In genomic region chr13:55573432-55573831, GRCm38 (mm10) we compare ENCODE assay signal across 8 mouse cellular contexts. TPM values are rescaled to one million over a fixed set of nuclear protein-coding genes. Genes with fewer than 3 reads are reported as not detected.
DNase-seq lines count a peak whose midpoint lies in the region; ATAC-seq and TF ChIP-seq lines count a peak whose summit lies in the region.

TSS of gene Tmed9 (plus strand) at chr13:55573732.

- no peak for DNase-seq in left cerebral cortex, adult 2 months (ENCODE audit: extremely low spot score in 1 of 2, low spot score in 2 of 2)
- DNase-seq in left cerebral cortex, adult 9 months (ENCODE audit: low spot score in 2 of 2), result no peak
- no peak for DNase-seq in heart, embryonic 10.5 days (ENCODE audit: low spot score)
- DNase-seq in layer of hippocampus, postnatal 25 days (ENCODE audit: extremely low spot score in 1 of 2, low spot score in 1 of 2), result no peak
- no peak for DNase-seq in midbrain, embryonic 14.5 days
- DNase-seq in cerebellum, adult 18-20 months, result no peak
- no peak for DNase-seq in kidney, postnatal 10 days

- H3K27ac ChIP-seq in left cerebral cortex, adult 2 months, result no peak within 1 kb of the TSS
- H3K27ac ChIP-seq in heart, embryonic 10.5 days, result no peak within 1 kb of the TSS
- H3K27ac ChIP-seq in midbrain, embryonic 14.5 days (replicated peaks; ENCODE audit: low read depth, low read length), result no peak within 1 kb of the TSS

- no peak within 1 kb of the TSS for H3K9ac ChIP-seq in midbrain, embryonic 14.5 days (replicated peaks; ENCODE audit: low read length)

- H3K4me1 ChIP-seq in heart, embryonic 10.5 days, result peaks cover 23% of the 10 kb centered on the region
- H3K4me1 ChIP-seq in midbrain, embryonic 14.5 days (ENCODE audit: control insufficient read depth, insufficient read depth, low read length), result peaks cover 21% of the 10 kb centered on the region

- no peaks in the 10 kb centered on the region for H3K9me3 ChIP-seq in heart, embryonic 10.5 days
- no peaks in the 10 kb centered on the region for H3K9me3 ChIP-seq in midbrain, embryonic 14.5 days (ENCODE audit: control insufficient read depth, low read length)

- H3K4me2 ChIP-seq in midbrain, embryonic 14.5 days (ENCODE audit: low read length), result no peak within 1 kb of the TSS

- intact Hi-C loops in left cerebral cortex, adult 2 months (cut with DNase I), result no loop called here

- H3K36me3 ChIP-seq in heart, embryonic 10.5 days, result peaks cover 1% of the 10 kb centered on the region; the same call in 1 of the 2 replicates
- H3K36me3 ChIP-seq in midbrain, embryonic 14.5 days (ENCODE audit: control insufficient read depth, insufficient read depth, low read length), result peaks cover 6% of the 10 kb centered on the region; the same call in 1 of the 2 replicates

- H3K4me3 ChIP-seq in left cerebral cortex, adult 2 months, result no peak within 1 kb of the TSS
- H3K4me3 ChIP-seq in heart, embryonic 10.5 days, result no peak within 1 kb of the TSS
- H3K4me3 ChIP-seq in midbrain, embryonic 14.5 days (replicated peaks; ENCODE audit: low read depth, low read length), result no peak within 1 kb of the TSS

- TF ChIP-seq CTCF in left cerebral cortex, adult 2 months (IDR thresholded peaks at IDR 0.05), result no peak

- no peak for ATAC-seq in common myeloid progenitor, adult 5-6 weeks (replicated peaks; ENCODE audit: low read depth, poor library complexity, severe bottlenecking)
- ATAC-seq in midbrain, embryonic 14.5 days (ENCODE audit: low FRiP score, low TSS enrichment), result no peak

- H3K27me3 ChIP-seq in heart, embryonic 10.5 days (ENCODE audit: insufficient read depth, poor library complexity, severe bottlenecking), result no peaks in the 10 kb centered on the region
- no peaks in the 10 kb centered on the region for H3K27me3 ChIP-seq in midbrain, embryonic 14.5 days (ENCODE audit: control insufficient read depth, insufficient read depth, low read length)

- WGBS in heart, embryonic 10.5 days, result 96% methylated on average over 2 of the region's 2 CpGs
- 100% methylated on average over 2 of the region's 2 CpGs for WGBS in midbrain, embryonic 14.5 days

RNA-seq across cellular contexts. Expression of gene Tmed9, which starts in this region (rescaled TPM):
- 100 to 1,000 TPM; 128 to 141 TPM for total RNA-seq in left cerebral cortex, adult 2 months (2021)
- 149 and 150 TPM in 2 replicates for total RNA-seq in common myeloid progenitor, adult 5-6 weeks (2017)
- 129 and 173 TPM in 2 replicates for polyA plus RNA-seq in heart, embryonic 10.5 days (2016; fragmentation: Nextera tagmentation; extraction: Ambion mirVana)
- total RNA-seq in layer of hippocampus, postnatal 25 days (2021), result 100 to 1,000 TPM; 132 to 143 TPM
- polyA plus RNA-seq in midbrain, embryonic 14.5 days (2014; fragmentation: Nextera tagmentation; extraction: Ambion mirVana), result 61.3 and 126 TPM in 2 replicates
